Mouse (Mus musculus): ENCODE results near the gene Gm45140. TPM values are rescaled to one million over a fixed set of nuclear protein-coding genes. Genes with fewer than 3 reads are reported as not detected.

Gene Gm45140
- total RNA-seq, 2 experiments from 2014 or later: 1.2 to 1.6 TPM

DNA sequence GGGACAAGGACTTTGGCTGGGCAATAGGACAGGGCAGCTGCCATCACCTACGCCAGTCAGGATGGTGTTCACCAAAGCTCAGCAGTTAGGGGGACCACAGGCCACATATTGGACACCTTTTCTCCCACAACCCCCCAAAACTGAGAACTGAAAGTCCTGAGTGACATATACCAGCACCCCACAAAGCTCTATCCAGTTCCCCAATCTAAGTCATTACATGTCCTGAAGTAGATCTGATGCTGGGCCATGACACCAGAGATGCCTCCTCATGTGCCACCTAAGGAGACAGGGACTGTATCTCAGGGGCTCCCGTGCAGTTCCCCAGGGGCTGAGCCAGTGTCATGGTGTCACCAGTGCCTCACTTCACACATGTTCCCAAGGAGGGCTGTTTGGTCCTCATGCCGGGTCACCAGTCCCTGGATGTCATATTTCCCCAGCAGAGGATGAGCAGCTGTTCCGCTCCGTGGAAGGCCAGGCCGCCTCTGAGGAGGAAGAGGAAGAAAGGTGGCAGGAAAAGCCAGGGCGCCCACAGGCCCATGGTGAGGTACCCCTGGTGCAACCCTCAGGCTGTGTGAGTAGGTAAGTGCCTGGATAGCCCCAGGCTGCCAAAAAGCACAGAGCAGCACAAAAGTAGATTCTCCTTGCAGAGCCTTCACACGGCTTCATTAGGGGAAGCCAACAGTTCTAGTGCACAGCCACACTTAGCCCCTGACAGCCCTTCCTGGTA, 85.2 kb downstream of the Gm45140 start:
- intact Hi-C loops (cut with DNase I): no loop called here
- DNase-seq (ENCODE audit: low spot score): no peak

DNA sequence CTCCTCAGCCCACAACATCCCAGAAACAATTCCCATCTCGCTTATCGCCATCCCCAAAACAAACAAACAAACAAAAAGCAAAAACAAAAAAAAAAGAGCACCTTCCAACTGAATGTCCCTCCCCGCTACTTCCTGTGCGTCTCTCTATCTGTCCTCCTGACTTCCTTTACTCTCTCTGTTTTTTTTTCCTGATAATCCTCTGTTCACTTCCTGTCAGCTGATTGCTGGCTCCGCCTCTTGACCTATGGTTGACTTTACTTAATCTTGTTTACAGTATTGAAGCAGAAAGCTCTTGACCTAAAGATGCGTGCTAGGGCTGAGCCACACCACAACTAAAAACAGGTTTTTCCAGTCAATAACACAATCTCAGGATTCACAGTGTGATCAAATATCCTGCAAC, 87.1 kb downstream of the Gm45140 start:
- intact Hi-C loops (cut with DNase I): no loop called here
- no peak for DNase-seq (ENCODE audit: low spot score)

DNA sequence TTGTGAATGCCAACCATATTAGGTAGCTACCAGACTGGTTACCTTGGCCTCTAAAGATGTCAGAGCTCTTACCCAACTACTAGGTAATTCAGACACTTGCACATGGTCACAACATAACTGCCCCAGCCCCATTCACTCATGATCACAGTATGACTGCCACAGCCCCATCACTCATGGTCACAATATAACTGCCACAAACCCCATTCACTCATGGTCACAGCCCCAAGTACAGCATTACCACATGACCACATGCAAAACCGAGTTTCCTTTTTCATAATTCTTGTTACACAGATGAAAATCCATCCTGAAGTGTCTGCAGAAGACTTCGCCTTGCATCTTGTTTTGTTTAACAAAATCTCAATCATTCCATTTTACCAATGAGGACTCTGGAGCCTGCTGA, 87.5 kb downstream of the Gm45140 start:
- intact Hi-C loops (cut with DNase I): no loop called here
- DNase-seq (ENCODE audit: low spot score): no peak

DNA sequence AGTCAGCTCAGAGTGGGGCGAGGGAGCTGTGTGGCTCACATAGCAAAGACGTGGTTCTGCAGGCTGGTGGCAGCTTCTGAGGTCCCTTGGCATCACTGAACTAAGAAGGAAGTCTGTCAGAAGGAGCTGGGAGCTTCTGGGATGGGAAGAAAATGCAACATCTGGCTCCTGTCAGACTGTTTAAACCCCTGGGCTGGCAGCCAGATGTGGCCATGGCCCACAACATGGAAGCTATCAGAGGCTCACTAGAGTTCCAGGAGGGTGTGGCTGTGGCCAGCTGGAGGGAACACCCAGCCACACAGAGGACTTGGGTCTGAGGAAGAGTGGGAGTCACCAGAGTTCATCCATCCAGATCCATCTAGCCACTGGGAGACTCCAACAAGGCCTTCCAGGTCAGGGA, 88.7 kb downstream of the Gm45140 start:
- peak; percentile 70 for DNase-seq (ENCODE audit: low spot score)
- intact Hi-C loops (cut with DNase I): no loop called here

DNA sequence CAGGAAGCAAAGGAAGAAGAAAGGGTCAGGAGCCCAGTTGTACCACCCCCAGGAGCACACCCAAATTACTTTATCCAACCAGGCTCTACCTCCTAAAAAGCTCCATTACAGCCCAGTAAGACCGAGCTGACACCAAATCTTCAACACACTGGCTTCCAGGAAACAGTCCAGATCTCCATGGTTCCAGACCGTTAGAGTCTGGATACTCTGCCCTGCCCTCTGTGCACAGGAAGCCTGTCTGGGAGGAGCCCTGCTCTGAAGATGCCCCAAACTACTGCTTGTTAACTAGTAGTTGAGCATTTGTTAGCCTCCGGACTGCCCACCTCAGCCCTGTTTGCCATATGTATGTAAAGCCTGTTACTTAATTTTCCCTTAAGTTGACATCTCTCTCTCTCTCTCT, 89.5 kb downstream of the Gm45140 start:
- intact Hi-C loops (cut with DNase I): no loop called here

DNA sequence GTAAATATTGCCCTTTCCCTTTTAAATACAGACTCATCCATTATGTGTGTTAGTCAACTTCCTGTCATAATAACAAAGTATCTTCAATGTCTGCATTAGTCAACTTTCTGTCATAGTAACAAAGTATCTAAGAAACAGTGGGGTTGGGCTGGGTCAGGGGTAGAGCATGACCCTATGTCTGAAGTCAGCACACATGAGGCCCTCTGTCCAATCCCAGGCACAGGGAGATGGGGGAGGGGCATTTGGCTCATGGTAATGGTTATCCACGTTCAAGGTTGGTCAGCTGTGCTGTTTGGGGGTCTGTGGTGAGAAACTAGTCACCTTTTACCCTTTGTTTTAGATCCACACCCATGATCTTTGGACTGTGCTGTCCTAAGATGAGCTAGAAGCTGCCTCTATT, 90.3 kb downstream of the Gm45140 start:
- DNase-seq (ENCODE audit: low spot score): no peak
- intact Hi-C loops (cut with DNase I): no loop called here

More for the DNA sequence above, 89.5 kb downstream of the Gm45140 start:
- DNase-seq (ENCODE audit: low spot score): peak; percentile 28

DNA sequence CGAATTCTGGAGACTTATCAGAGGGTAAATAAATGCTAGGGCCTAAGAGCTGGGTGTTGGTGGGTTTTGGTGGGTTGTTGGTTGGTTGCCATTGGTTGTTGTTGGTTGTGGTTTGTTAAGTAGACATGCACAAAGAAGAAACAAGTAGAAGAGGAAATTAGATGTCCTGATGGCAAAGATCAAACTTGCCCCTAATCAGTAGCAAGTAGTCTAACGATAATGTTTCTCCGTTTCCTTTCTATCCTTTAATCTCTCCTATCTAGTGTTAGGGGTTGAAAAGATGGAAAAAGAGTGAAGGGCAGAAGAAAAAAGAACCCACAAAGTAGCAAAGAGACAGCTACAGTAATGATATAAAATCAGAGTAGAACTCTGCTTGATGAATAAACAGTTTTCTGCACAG, 91.0 kb downstream of the Gm45140 start:
- no peak for DNase-seq (ENCODE audit: low spot score)
- intact Hi-C loops (cut with DNase I): no loop called here

DNA sequence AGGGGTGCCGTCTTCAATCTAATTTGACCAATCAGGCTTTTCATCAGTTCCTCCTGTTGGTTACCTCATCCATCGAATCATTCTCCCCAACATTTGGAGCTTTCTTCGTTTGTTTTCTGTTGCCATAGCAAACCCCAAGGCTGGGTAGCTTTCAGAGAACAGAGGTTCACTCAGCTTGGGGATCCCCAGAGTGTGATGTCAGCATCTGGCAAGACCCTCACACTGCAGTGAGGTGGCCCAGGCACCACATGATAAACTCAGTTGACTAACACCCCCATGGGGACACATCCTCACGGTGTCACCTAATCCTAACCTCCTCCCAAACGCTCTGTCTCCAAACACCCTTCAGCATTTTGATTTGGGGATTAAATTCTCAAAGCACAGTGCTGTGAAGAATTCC, 92.3 kb downstream of the Gm45140 start:
- DNase-seq (ENCODE audit: low spot score): peak; percentile 41
- intact Hi-C loops (cut with DNase I): no loop called here

DNA sequence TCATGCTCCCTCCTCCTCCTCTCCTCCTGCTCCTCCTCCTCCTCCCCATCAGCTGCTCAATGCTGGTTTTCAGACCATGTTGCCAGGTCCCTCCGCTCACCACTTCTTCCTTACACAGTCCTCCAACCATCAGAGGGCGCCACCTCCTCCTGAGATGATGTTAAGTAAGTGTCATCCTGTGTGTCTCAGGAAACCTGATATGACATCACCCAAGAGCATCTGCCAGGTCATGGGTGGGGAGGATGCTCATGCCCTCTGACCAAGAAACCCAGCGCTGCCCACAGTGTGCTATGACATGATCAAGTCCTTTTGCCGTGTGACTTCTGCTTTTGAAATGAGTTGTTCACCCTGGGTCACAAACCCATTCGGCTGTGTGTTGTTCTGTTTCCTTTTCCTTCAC, 92.8 kb downstream of the Gm45140 start:
- intact Hi-C loops (cut with DNase I): no loop called here
- DNase-seq (ENCODE audit: low spot score): no peak

DNA sequence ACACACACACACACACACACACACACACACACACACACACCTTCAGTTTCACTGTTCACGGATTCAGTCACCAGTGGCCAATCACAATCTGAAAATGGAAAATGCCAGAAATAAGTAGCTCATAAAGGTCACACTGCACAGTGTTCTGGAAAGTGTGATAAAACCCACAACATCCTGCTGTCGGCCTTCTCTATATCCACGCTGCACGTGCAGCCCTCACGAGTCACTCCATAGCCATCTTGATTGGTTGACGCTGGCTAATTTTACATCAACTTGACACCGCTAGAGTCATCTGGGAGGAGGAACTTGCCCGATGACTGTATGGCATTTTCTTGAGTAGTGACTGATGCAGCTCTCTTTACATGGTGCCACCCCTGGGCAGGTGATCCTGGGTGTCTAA, 93.6 kb downstream of the Gm45140 start:
- no peak for DNase-seq (ENCODE audit: low spot score)
- intact Hi-C loops (cut with DNase I): no loop called here

DNA sequence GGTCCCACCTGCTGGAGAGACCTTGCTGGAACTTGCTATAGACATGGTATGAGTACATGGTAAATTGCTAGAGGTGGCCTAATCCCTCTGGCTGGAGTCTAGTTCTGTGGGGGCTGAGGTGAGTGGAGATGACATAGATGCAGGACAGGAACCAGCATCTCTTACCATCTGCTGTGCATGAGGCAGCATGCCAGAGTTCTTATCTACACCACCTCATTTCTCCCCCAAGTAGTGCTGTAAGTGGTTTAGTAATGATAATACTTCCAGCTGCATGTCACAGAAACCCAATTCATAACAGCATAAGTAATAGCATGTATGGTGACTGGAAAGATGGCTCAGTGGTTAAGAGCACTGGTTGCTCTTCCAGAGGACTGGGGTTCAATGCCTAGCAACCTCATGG, 95.1 kb downstream of the Gm45140 start:
- intact Hi-C loops (cut with DNase I): no loop called here
- no peak for DNase-seq (ENCODE audit: low spot score)

DNA sequence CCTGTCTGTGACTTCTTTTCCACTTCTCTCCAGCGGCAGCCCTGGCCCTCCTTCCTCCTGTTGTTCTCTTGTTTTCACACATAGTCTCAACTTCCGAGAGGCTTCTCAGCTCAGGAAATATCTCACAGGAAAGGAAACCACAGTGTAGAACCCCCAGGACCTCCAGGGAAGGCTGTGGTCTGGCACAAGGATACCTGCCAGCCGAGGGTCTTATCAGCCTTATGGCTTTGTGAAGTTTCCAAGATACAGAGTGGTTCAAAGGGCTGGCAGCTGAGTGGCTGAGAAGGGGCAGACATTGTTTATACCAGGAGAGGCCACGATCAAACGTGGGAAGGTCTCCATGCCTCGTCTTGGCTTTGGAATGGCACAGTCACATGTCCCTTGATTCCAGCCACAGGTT, 95.7 kb downstream of the Gm45140 start:
- intact Hi-C loops (cut with DNase I): no loop called here
- DNase-seq (ENCODE audit: low spot score): no peak

Other genes with a start within 250 kb of the Gm45140 start
- gene Prokr1, start 245.1 kb downstream of the Gm45140 start, total RNA-seq (2021): under 1 TPM; 0.73 to 0.84 TPM
- gene Aplf, start 163.6 kb downstream of the Gm45140 start, total RNA-seq (2021): 1 to 10 TPM; 2.3 to 2.6 TPM
- gene Efcc1, start 104.9 kb downstream of the Gm45140 start, total RNA-seq (2021): 1 to 10 TPM in 1 of 2 experiments, under 1 TPM in 1; 0.95 to 1.4 TPM
- 1 to 10 TPM in 1 of 2 experiments, under 1 TPM in 1; 0.78 to 1.2 TPM for gene Gp9, start 57.7 kb downstream of the Gm45140 start, total RNA-seq (2021)
- gene Rab43, start 23.6 kb downstream of the Gm45140 start, total RNA-seq (2021): 10 to 100 TPM; 12.5 to 15.7 TPM
- 10 to 100 TPM; 19.5 to 21.9 TPM for gene Isy1, start 3.0 kb upstream of the Gm45140 start, total RNA-seq (2021)
- gene Cnbp, start 15.3 kb upstream of the Gm45140 start, total RNA-seq (2021): 100 to 1,000 TPM; 279 to 311 TPM
- 10 to 100 TPM; 42.6 to 46.1 TPM for gene Copg1, start 52.0 kb upstream of the Gm45140 start, total RNA-seq (2021)
- 10 to 100 TPM in 1 of 2 experiments, 1 to 10 TPM in 1; 8.5 to 10.3 TPM for gene Hmces, start 78.1 kb upstream of the Gm45140 start, total RNA-seq (2021)
- 1 to 10 TPM; 1.7 to 2.7 TPM for gene H1fx, start 145.8 kb upstream of the Gm45140 start, total RNA-seq (2021)
- 100 to 1,000 TPM; 292 to 305 TPM for gene Rab7, start 209.5 kb upstream of the Gm45140 start, total RNA-seq (2021)
- 100 to 1,000 TPM in 1 of 2 experiments, 10 to 100 TPM in 1; 95.7 to 115 TPM for gene Rpn1, start 248.7 kb upstream of the Gm45140 start, total RNA-seq (2021)